Mouse (Mus musculus): ENCODE data around the gene Cetn3.

DNA sequence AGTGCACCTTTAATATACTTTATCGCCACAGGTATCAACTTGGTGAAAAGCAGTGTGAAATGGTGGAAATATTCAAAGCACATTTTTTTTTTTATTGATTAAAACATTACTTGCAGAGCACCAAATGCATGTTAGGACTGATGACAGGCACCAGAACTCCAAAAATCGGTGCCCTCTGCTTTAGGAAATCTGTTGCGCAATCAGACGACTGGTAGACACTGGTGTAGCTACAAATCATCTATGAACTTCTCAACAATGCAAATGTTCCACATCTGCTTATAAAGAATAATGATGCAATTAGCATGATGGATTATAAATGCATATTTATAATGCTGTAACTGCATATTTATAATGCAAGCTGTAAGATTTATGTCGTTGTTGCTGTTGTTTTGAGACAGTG, 18.7 kb upstream of the Cetn3 start:
- TF ChIP-seq MYOG (IDR thresholded peaks at IDR 0.05; ENCODE audit: control insufficient read depth in 1 of 3, insufficient read depth in 1 of 3, insufficient read length in 2 of 3, low read depth in 2 of 3) (no peak), SRF (IDR thresholded peaks at IDR 0.05; ENCODE audit: control insufficient read depth, insufficient read length, low read depth) (no peak), USF1 (IDR thresholded peaks at IDR 0.05; ENCODE audit: low read depth) (no peak), POLR2A (IDR thresholded peaks at IDR 0.05; ENCODE audit: insufficient read length, low read depth) (no peak), POLR2AphosphoS2 (IDR thresholded peaks at IDR 0.05; ENCODE audit: insufficient read length, low read depth) (no peak), TCF3 (IDR thresholded peaks at IDR 0.05; ENCODE audit: insufficient read length, low read depth) (no peak), MYOD1 (IDR thresholded peaks at IDR 0.05; ENCODE audit: control insufficient read depth in 1 of 3, insufficient read length in 2 of 3, low read depth in 2 of 3) (no peak)
